ENCODE assay signal across 9 mouse cellular contexts in genomic region chr6:87778294-87779173, GRCm38 (mm10). TPM values are rescaled to one million over a fixed set of nuclear protein-coding genes. Genes with fewer than 3 reads are reported as not detected.
DNase-seq lines count a peak whose midpoint lies in the region; ATAC-seq and TF ChIP-seq lines count a peak whose summit lies in the region.
"Had no signal": no experiment of that assay in that cellular context is flagged by ENCODE, and none has a peak within 500 bp of the region (broad histone marks: within the 10 kb centered on the region; RNA-seq: fewer than 3 reads in every experiment).

No protein-coding gene starts in this region.

- DNase-seq in lung, postnatal 0 days (ENCODE audit: low spot score) = peak; percentile 16
- no peak for DNase-seq in lung, adult 18-20 months
- DNase-seq in brain, embryonic 14.5 days (ENCODE audit: low read depth) = peak; percentile 4
- peak; percentile 42 for DNase-seq in intestine, embryonic 14.5 days (ENCODE audit: low spot score)
- DNase-seq in liver, postnatal 0 days = peak; percentile 29
- DNase-seq in embryonic facial prominence, embryonic 10.5 days (ENCODE audit: low spot score) = no peak
- no peak for DNase-seq in lung, postnatal 36 days
- DNase-seq in right cerebral cortex, adult 18-20 months = no peak

- no peaks in the 10 kb centered on the region for H3K36me3 ChIP-seq in lung, postnatal 0 days (ENCODE audit: insufficient read depth, low read length)
- H3K36me3 ChIP-seq in intestine, embryonic 14.5 days (ENCODE audit: control insufficient read depth, insufficient read depth, low read length) = no peaks in the 10 kb centered on the region
- no peaks in the 10 kb centered on the region for H3K36me3 ChIP-seq in liver, postnatal 0 days (replicated peaks; ENCODE audit: insufficient read depth, low read length)
- H3K36me3 ChIP-seq in embryonic facial prominence, embryonic 10.5 days (replicated peaks) = no peaks in the 10 kb centered on the region
- H3K36me3 ChIP-seq: limb, embryonic 12.5 days had no signal

- H3K4me1 ChIP-seq in lung, postnatal 0 days (ENCODE audit: insufficient read depth, low read depth, low read length) = no peaks in the 10 kb centered on the region
- no peaks in the 10 kb centered on the region for H3K4me1 ChIP-seq in intestine, embryonic 14.5 days (replicated peaks; ENCODE audit: control insufficient read depth, insufficient read depth, low read length)
- H3K4me1 ChIP-seq in liver, postnatal 0 days (ENCODE audit: insufficient read depth) = peaks cover 24% of the 10 kb centered on the region
- no peaks in the 10 kb centered on the region for H3K4me1 ChIP-seq in embryonic facial prominence, embryonic 10.5 days
- H3K4me1 ChIP-seq: limb, embryonic 12.5 days had no signal

- no peaks in the 10 kb centered on the region for H3K27me3 ChIP-seq in lung, postnatal 0 days (replicated peaks; ENCODE audit: insufficient read depth, low read length)
- H3K27me3 ChIP-seq in intestine, embryonic 14.5 days (replicated peaks; ENCODE audit: control insufficient read depth, insufficient read depth, low read length) = no peaks in the 10 kb centered on the region
- H3K27me3 ChIP-seq in liver, postnatal 0 days (ENCODE audit: insufficient read depth, low read length) = no peaks in the 10 kb centered on the region
- no peaks in the 10 kb centered on the region for H3K27me3 ChIP-seq in embryonic facial prominence, embryonic 10.5 days (replicated peaks; ENCODE audit: low read depth, poor library complexity, severe bottlenecking)
- H3K27me3 ChIP-seq: limb, embryonic 12.5 days had no signal

- peak; percentile 28 for ATAC-seq in lung, postnatal 0 days
- ATAC-seq in intestine, embryonic 14.5 days (replicated peaks; ENCODE audit: low FRiP score, low TSS enrichment, low read depth) = 0 out of 2 replicates have a peak, but pooled peaks have one; percentile 43
- no peak for ATAC-seq in liver, postnatal 0 days

- no peak overlapping the region for H3K9ac ChIP-seq in lung, postnatal 0 days (replicated peaks; ENCODE audit: low read depth)
- H3K9ac ChIP-seq in intestine, embryonic 14.5 days (ENCODE audit: low read length) = no peak overlapping the region
- H3K9ac ChIP-seq in liver, postnatal 0 days (replicated peaks) = peak overlapping the region; percentile 11; the same call in 1 of the 2 replicates
- H3K9ac ChIP-seq: limb, embryonic 12.5 days had no signal

- no peaks in the 10 kb centered on the region for H3K9me3 ChIP-seq in lung, postnatal 0 days (ENCODE audit: low read length)
- no peaks in the 10 kb centered on the region for H3K9me3 ChIP-seq in intestine, embryonic 14.5 days (ENCODE audit: control insufficient read depth, low read length)
- no peaks in the 10 kb centered on the region for H3K9me3 ChIP-seq in liver, postnatal 0 days (ENCODE audit: low read length)
- H3K9me3 ChIP-seq in embryonic facial prominence, embryonic 10.5 days = peaks cover 8% of the 10 kb centered on the region; the same call in 1 of the 2 replicates
- H3K9me3 ChIP-seq: limb, embryonic 12.5 days had no signal

- H3K4me3 ChIP-seq in lung, postnatal 0 days (ENCODE audit: low read depth, low read length) = no peak overlapping the region
- H3K4me3 ChIP-seq in intestine, embryonic 14.5 days (ENCODE audit: low read depth, low read length) = no peak overlapping the region
- H3K4me3 ChIP-seq in liver, postnatal 0 days (ENCODE audit: low read depth, low read length) = no peak overlapping the region
- no peak overlapping the region for H3K4me3 ChIP-seq in embryonic facial prominence, embryonic 10.5 days
- H3K4me3 ChIP-seq: limb, embryonic 12.5 days had no signal

- H3K27ac ChIP-seq in lung, postnatal 0 days (ENCODE audit: low read length) = no peak overlapping the region
- H3K27ac ChIP-seq in intestine, embryonic 14.5 days (ENCODE audit: low read depth) = no peak overlapping the region
- peak overlapping the region; percentile 56 for H3K27ac ChIP-seq in liver, postnatal 0 days (ENCODE audit: low read depth)
- H3K27ac ChIP-seq in embryonic facial prominence, embryonic 10.5 days (replicated peaks) = no peak overlapping the region
- H3K27ac ChIP-seq: limb, embryonic 12.5 days had no signal

- TF ChIP-seq POLR2A in brain, embryonic 14.5 days (IDR thresholded peaks at IDR 0.05; ENCODE audit: borderline replicate concordance, extremely low read depth, insufficient read depth, insufficient read length, poor library complexity, severe bottlenecking) = no peak

- H3K4me2 ChIP-seq in lung, postnatal 0 days (replicated peaks; ENCODE audit: low read depth, low read length) = no peak overlapping the region
- no peak overlapping the region for H3K4me2 ChIP-seq in intestine, embryonic 14.5 days (ENCODE audit: low read length)
- H3K4me2 ChIP-seq in liver, postnatal 0 days (ENCODE audit: low read depth, low read length) = no peak overlapping the region
- H3K4me2 ChIP-seq: limb, embryonic 12.5 days had no signal

- WGBS in lung, postnatal 0 days = 55% methylated on average over 11 of the region's 11 CpGs
- WGBS in intestine, embryonic 14.5 days = 72% methylated on average over 11 of the region's 11 CpGs
- 50% methylated on average over 11 of the region's 11 CpGs for WGBS in liver, postnatal 0 days (ENCODE audit: insufficient replicate concordance)
- 77% methylated on average over 11 of the region's 11 CpGs for WGBS in embryonic facial prominence, embryonic 10.5 days

- TF ChIP-seq CTCF in lung, postnatal 0 days (IDR thresholded peaks at IDR 0.05) = no peak
- no peak for TF ChIP-seq CTCF in brain, embryonic 14.5 days (IDR thresholded peaks at IDR 0.05; ENCODE audit: borderline replicate concordance, extremely low read depth, insufficient read depth, insufficient read length)
- TF ChIP-seq CTCF in liver, postnatal 0 days (IDR thresholded peaks at IDR 0.05; ENCODE audit: low read depth) = no peak

- TF ChIP-seq EP300 in lung, postnatal 0 days (IDR thresholded peaks at IDR 0.05) = no peak
- no peak for TF ChIP-seq EP300 in liver, postnatal 0 days (IDR thresholded peaks at IDR 0.05; ENCODE audit: low read depth)

RNA-seq across cellular contexts. Expression of gene Gp9, which starts 0.7 kb away (rescaled TPM):
- 8.3 and 9.1 TPM in 2 replicates for polyA plus RNA-seq in lung, postnatal 0 days (2015; fragmentation: Nextera tagmentation; extraction: Ambion mirVana)
- polyA plus RNA-seq in brain, embryonic 14.5 days (2012; rRNA removed) = 0.50 and 1.3 TPM in 2 replicates
- polyA plus RNA-seq in intestine, embryonic 14.5 days (2014; fragmentation: Nextera tagmentation; extraction: Ambion mirVana) = 1.1 and 3.3 TPM in 2 replicates
- polyA plus RNA-seq in liver, postnatal 0 days (2015; fragmentation: Nextera tagmentation; extraction: Ambion mirVana) = 36.5 and 38.0 TPM in 2 replicates
- polyA plus RNA-seq in embryonic facial prominence, embryonic 10.5 days (2016; fragmentation: Nextera tagmentation; extraction: Ambion mirVana) = 2.6 TPM in 2 replicates

RNA-seq across cellular contexts. Expression of gene Rab43, which starts 33.4 kb away (rescaled TPM):
- polyA plus RNA-seq in lung, postnatal 0 days (2015; fragmentation: Nextera tagmentation; extraction: Ambion mirVana) = 13.5 and 15.1 TPM in 2 replicates
- 13.4 and 14.3 TPM in 2 replicates for polyA plus RNA-seq in brain, embryonic 14.5 days (2012; rRNA removed)
- 9.8 and 11.7 TPM in 2 replicates for polyA plus RNA-seq in intestine, embryonic 14.5 days (2014; fragmentation: Nextera tagmentation; extraction: Ambion mirVana)
- polyA plus RNA-seq in liver, postnatal 0 days (2015; fragmentation: Nextera tagmentation; extraction: Ambion mirVana) = 44.4 and 45.4 TPM in 2 replicates
- polyA plus RNA-seq in embryonic facial prominence, embryonic 10.5 days (2016; fragmentation: Nextera tagmentation; extraction: Ambion mirVana) = 4.1 and 5.5 TPM in 2 replicates

RNA-seq across cellular contexts. Expression of gene Efcc1, which starts 47.9 kb away (rescaled TPM):
- polyA plus RNA-seq in lung, postnatal 0 days (2015; fragmentation: Nextera tagmentation; extraction: Ambion mirVana) = 4.0 and 5.9 TPM in 2 replicates
- 2.0 and 4.6 TPM in 2 replicates for polyA plus RNA-seq in brain, embryonic 14.5 days (2012; rRNA removed)
- polyA plus RNA-seq in intestine, embryonic 14.5 days (2014; fragmentation: Nextera tagmentation; extraction: Ambion mirVana) = 0.59 and 1.4 TPM in 2 replicates
- 0.39 and 0.42 TPM in 2 replicates for polyA plus RNA-seq in liver, postnatal 0 days (2015; fragmentation: Nextera tagmentation; extraction: Ambion mirVana)
- polyA plus RNA-seq in embryonic facial prominence, embryonic 10.5 days (2016; fragmentation: Nextera tagmentation; extraction: Ambion mirVana) = 0.61 and 1.4 TPM in 2 replicates

RNA-seq across cellular contexts. Expression of gene Gm45140, which starts 57.1 kb away (rescaled TPM):
- polyA plus RNA-seq in lung, postnatal 0 days (2015; fragmentation: Nextera tagmentation; extraction: Ambion mirVana) = 0.73 and 0.94 TPM in 2 replicates
- 5.9 and 6.8 TPM in 2 replicates for polyA plus RNA-seq in brain, embryonic 14.5 days (2012; rRNA removed)
- 2.6 and 3.7 TPM in 2 replicates for polyA plus RNA-seq in intestine, embryonic 14.5 days (2014; fragmentation: Nextera tagmentation; extraction: Ambion mirVana)
- 2.8 and 3.2 TPM in 2 replicates for polyA plus RNA-seq in liver, postnatal 0 days (2015; fragmentation: Nextera tagmentation; extraction: Ambion mirVana)
- 2.8 and 3.2 TPM in 2 replicates for polyA plus RNA-seq in embryonic facial prominence, embryonic 10.5 days (2016; fragmentation: Nextera tagmentation; extraction: Ambion mirVana)

Comparison
In these comparisons a context has a peak if more than half of its experiments do, and no peak if none do; other contexts are left out.
1. DNase-seq: peak in lung, postnatal 0 days (single experiment), brain, embryonic 14.5 days (single experiment), intestine, embryonic 14.5 days (single experiment) and liver, postnatal 0 days (single experiment); none in lung, adult 18-20 months (0 of 2), embryonic facial prominence, embryonic 10.5 days (single experiment), lung, postnatal 36 days (single experiment) and right cerebral cortex, adult 18-20 months (single experiment).